Mouse (Mus musculus): ENCODE data around the gene Gm7544.

DNA sequence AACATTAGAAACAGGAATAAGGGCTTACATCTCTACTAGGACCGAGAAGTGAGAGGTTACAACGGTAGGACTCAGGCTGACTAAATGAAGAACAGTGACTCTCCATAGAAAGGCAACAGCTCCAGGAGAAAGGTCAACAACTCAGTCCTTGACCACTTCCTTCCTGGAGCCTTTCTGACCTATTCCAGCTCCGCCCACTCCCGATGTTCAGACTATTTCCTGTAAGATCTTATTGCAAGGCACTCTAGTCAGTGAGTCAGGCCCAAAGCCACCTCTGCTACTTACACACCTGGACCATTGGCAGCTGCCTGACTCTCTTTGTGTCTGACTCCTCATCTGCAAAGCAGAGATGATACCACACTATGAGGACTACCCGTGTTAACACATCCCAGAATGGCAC is 19.9 kb upstream of the Gm7544 start:
- TF ChIP-seq POLR2A (IDR thresholded peaks at IDR 0.05; ENCODE audit: borderline replicate concordance, extremely low read depth, insufficient read depth, insufficient read length, poor library complexity, severe bottlenecking) (no peak), CTCF (IDR thresholded peaks at IDR 0.05; ENCODE audit: borderline replicate concordance, extremely low read depth, insufficient read depth, insufficient read length) (no peak)
